Mouse (Mus musculus) ES-E14 (cell line): ENCODE results near the gene Eif3i. TPM values are rescaled to one million over a fixed set of nuclear protein-coding genes. Genes with fewer than 3 reads are reported as not detected.

Source experiments
- DNase-seq: peaks from one replicate; pipeline ENCODE4 v3.0.0-alpha.2; 2013; ENCODE audit warnings: low read depth, low spot score
- H3K27ac ChIP-seq: 2 replicates; pipeline ENCODE4 v1.5.1; 2012; ENCODE audit warnings: low read depth, mild to moderate bottlenecking, low read length, moderate library complexity, mixed read lengths; ENCODE audit not compliant: poor library complexity, insufficient read depth, severe bottlenecking
- H3K36me3 ChIP-seq: 2 replicates; pipeline ENCODE4 v1.6.1; 2012; ENCODE audit warnings: mild to moderate bottlenecking, low read length, moderate library complexity, mixed read lengths; ENCODE audit not compliant: control insufficient read depth, poor library complexity, insufficient read depth, severe bottlenecking
- H3K4me1 ChIP-seq, 2 experiments: fragments of 150-350 bp in 1 of 2; sonication (generic) in 1 of 2; 2 replicates each; pipeline ENCODE4 v1.6.1; 2012; ENCODE audit warnings: low read length in 2 of 2, mild to moderate bottlenecking in 1 of 2, mixed read lengths in 1 of 2; ENCODE audit not compliant: control insufficient read depth in 2 of 2, insufficient read depth in 2 of 2, poor library complexity in 1 of 2
- H3K4me3 ChIP-seq, 2 experiments: fragments of 150-350 bp in 1 of 2; sonication (generic) in 1 of 2; 2 replicates each; pipeline ENCODE4 v1.5.1; 2012; ENCODE audit warnings: low read length in 2 of 2, low read depth in 1 of 2, mild to moderate bottlenecking in 1 of 2, mixed read lengths in 1 of 2; ENCODE audit not compliant: insufficient read depth in 1 of 2, poor library complexity in 1 of 2, severe bottlenecking in 1 of 2
- H3K9ac ChIP-seq: 2 replicates; pipeline ENCODE4 v1.6.1; 2012; ENCODE audit warnings: low read depth, mild to moderate bottlenecking, low read length, mixed read lengths; ENCODE audit not compliant: poor library complexity, insufficient read depth, severe bottlenecking
- H3K9me3 ChIP-seq: fragments of 150-350 bp; sonication (generic); 2 replicates; pipeline ENCODE4 v1.6.1; 2012; ENCODE audit warnings: low read depth, mild to moderate bottlenecking, low read length; ENCODE audit not compliant: control insufficient read depth, insufficient read depth
- CHD2 ChIP-seq: IDR thresholded peaks from 2 replicates; pipeline ENCODE4 v1.6.1; 2014; ENCODE audit warnings: mild to moderate bottlenecking, low read depth, low read length, inconsistent platforms
- HCFC1 ChIP-seq: IDR thresholded peaks from 2 replicates; pipeline ENCODE4 v1.6.1; 2012; ENCODE audit warnings: low read length, inconsistent platforms, borderline replicate concordance; ENCODE audit not compliant: insufficient read depth
- MAFK ChIP-seq: IDR thresholded peaks from 2 replicates; pipeline ENCODE4 v1.6.1; 2014; ENCODE audit warnings: mild to moderate bottlenecking, low read depth, low read length, inconsistent platforms; ENCODE audit not compliant: insufficient read depth
- ZC3H11A ChIP-seq: IDR thresholded peaks from 2 replicates; pipeline ENCODE4 v1.6.1; 2012; ENCODE audit warnings: low read depth, mild to moderate bottlenecking, inconsistent platforms, low read length, borderline replicate concordance
- ZNF384 ChIP-seq: IDR thresholded peaks from 2 replicates; pipeline ENCODE4 v1.6.1; 2012; ENCODE audit warnings: low read depth, low read length, inconsistent platforms
- in situ Hi-C, 2 experiments: fragments of 600-800 bp; cut with MboI; formaldehyde crosslinking; loops; one replicate each; pipeline ENCODE4 v1.15.1; 2025; ENCODE audit warnings: low sequenced_read_pairs in 2 of 2, inconsistent platforms in 1 of 2; ENCODE audit not compliant: unreplicated experiment in 2 of 2
- total RNA-seq: library from RNA; depleted of rRNA; stranded (reverse); fragments of 300-350 nt; gene quantifications from 2 replicates; pipeline ENCODE4 v1.2.3, GENCODE M21; 2012

Eif3i gene
- total RNA-seq, 1 experiment, result 328 TPM

DNA sequence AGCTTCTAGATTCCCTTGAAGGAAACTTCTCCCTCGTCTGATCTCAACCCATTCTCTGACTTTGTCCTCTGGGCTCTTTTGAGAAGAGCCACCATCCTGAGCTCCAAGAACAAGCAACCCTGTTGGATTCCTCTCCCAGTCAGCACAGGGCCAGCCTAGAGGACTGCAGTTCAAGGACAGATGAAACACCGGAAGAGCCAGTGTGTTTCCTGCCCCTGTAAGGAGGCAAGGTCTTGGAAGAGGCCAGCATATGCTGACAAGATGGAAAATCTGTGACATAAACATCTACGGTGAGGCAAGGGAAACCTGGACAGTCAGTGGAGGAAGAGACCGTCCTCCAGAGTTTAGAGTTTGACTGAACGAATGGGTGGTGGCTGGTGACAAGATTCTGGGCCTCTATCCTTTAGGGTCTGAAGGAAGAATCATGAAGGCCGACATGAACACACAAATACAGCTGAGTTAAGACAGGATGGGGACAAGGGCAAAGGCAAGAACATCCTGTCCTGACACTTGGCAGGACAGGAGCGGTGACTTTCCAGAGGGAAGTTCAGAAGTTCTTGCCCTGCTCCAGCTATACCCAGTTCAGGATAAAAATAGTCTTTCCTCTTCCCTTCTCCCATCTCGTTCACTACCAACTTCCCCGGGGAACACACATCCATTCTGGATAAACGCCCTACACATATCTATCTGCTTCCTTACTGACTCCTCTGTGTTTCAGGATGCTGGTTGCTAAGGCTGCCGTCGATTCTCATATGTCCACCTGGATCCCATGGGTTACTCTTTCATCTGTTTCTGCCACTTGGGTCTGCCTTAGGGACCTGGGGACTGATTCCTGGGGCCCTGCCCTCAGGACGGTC lies 28.0 kb downstream of the Eif3i start:
- no peak overlapping the region for H3K9ac ChIP-seq
- DNase-seq, result no peak
- no peak overlapping the region for H3K27ac ChIP-seq
- no peak for TF ChIP-seq ZC3H11A
- TF ChIP-seq MAFK, result no peak
- TF ChIP-seq HCFC1, result no peak
- no peak for TF ChIP-seq ZNF384
- no peak for TF ChIP-seq CHD2
- H3K4me1 ChIP-seq, result peaks cover 3 to 13% of the 10 kb centered on the region in 2 experiments; a peak in 2 of 4 replicates
- H3K9me3 ChIP-seq, result no peaks in the 10 kb centered on the region
- in situ Hi-C loops, result no loop called here
- H3K4me3 ChIP-seq, result no peak overlapping the region
- H3K36me3 ChIP-seq, result no peaks in the 10 kb centered on the region

DNA sequence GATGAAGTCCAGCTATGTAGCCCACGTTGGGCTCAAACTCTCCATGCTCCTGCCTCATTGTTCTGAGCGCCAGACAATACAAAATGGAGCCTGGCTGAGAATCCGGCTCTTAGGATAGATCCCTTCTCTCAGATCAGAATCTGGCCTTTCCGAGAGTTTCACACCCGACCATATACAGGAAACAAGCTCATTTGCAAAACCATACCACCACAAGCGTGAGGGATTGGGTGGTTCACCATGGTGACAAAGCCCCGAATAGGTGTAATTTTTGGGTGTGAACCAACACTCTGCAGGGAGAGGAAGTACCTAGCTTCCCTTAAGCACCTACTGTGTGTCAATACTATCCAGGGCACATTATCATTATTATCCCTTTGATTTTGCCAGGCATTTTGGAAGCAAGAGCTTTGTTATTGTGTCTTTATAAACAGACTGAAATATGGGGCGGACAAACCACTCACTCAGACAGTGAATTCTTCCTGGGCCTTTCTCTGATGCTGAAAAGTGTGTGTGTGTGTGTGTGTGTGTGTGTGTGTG lies 28.8 kb downstream of the Eif3i start:
- H3K4me3 ChIP-seq, result no peak overlapping the region
- H3K4me1 ChIP-seq, result peaks cover 3 to 12% of the 10 kb centered on the region in 2 experiments; a peak in 2 of 4 replicates
- no peak overlapping the region; the same call in 1 of the 2 replicates for H3K27ac ChIP-seq
- in situ Hi-C loops, result no loop called here
- no peaks in the 10 kb centered on the region for H3K36me3 ChIP-seq
- H3K9me3 ChIP-seq, result no peaks in the 10 kb centered on the region
- DNase-seq, result no peak
- H3K9ac ChIP-seq, result no peak overlapping the region
- TF ChIP-seq CHD2, result no peak
- TF ChIP-seq ZC3H11A, result no peak
- no peak for TF ChIP-seq ZNF384
- TF ChIP-seq HCFC1, result no peak
- no peak for TF ChIP-seq MAFK

DNA sequence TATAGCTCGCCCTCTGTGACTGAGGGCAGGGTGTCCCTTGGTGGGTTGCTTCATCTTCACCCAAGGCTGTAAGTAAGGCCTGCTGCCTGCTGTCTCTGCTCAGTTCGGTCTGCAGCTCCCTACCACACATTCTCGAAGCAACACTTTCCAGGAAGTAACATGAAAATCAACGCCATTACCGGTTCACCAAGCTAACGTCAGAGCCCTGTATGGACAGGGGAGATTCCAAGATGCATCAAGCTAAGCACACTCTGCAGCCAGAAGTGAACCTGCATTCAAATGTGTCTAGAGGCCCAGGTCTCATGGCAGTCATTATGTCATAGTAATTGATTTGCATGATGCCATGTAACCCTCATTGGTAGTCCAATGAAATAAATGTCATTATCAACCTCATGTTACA lies 30.4 kb downstream of the Eif3i start:
- peaks cover 3 to 12% of the 10 kb centered on the region in 2 experiments; a peak in 2 of 4 replicates for H3K4me1 ChIP-seq
- no peak overlapping the region for H3K27ac ChIP-seq
- peak overlapping the region in 1 of 2 experiments; percentile 17; a peak in 1 of 4 replicates for H3K4me3 ChIP-seq
- no peak for DNase-seq
- no peak for TF ChIP-seq MAFK
- no peak for TF ChIP-seq ZNF384
- no peaks in the 10 kb centered on the region for H3K9me3 ChIP-seq
- H3K9ac ChIP-seq, result no peak overlapping the region
- in situ Hi-C loops, result no loop called here
- no peaks in the 10 kb centered on the region for H3K36me3 ChIP-seq

DNA sequence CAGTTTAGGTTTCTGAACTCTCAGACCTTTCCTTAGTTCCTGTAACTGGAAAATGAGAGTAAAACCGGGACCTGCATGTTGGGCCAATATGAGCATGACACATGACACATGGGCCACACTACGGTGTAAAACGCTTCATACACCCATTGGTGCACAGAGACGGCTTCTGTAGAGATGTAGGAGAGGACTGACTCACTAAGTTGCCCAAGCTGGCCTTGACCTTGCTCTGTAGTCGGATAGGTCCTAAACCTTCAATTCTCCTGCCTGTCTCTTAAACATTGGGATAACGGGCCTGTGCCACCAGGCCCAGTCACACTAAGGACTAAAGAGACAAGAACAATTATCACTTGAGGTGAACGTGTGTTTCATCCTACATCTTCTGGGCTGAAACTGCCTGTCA lies 32.1 kb downstream of the Eif3i start:
- Histone ChIP-seq H3K9me3 (no peaks in the 10 kb centered on the region), H3K4me3 (no peak overlapping the region), H3K9ac (no peak overlapping the region), H3K27ac (no peak overlapping the region), H3K36me3 (no peaks in the 10 kb centered on the region), H3K4me1 (peaks cover 3 to 12% of the 10 kb centered on the region in 2 experiments; a peak in 2 of 4 replicates)
- in situ Hi-C loops, result no loop called here
- TF ChIP-seq CHD2 (no peak), MAFK (no peak), ZC3H11A (no peak), HCFC1 (no peak), ZNF384 (no peak)
- no peak for DNase-seq
